Mouse (Mus musculus): Measurements from ENCODE around the gene Lmtk3. TPM values are rescaled to one million over a fixed set of nuclear protein-coding genes. Genes with fewer than 3 reads are reported as not detected.

The Lmtk3 gene
- polyA plus RNA-seq, 1 experiment, result 126 TPM

GRCm38 (mm10) chr7:45842950-45843744, 59.6 kb downstream of the Lmtk3 start:
- 88% methylated on average over 10 of the region's 10 CpGs for WGBS

DNA sequence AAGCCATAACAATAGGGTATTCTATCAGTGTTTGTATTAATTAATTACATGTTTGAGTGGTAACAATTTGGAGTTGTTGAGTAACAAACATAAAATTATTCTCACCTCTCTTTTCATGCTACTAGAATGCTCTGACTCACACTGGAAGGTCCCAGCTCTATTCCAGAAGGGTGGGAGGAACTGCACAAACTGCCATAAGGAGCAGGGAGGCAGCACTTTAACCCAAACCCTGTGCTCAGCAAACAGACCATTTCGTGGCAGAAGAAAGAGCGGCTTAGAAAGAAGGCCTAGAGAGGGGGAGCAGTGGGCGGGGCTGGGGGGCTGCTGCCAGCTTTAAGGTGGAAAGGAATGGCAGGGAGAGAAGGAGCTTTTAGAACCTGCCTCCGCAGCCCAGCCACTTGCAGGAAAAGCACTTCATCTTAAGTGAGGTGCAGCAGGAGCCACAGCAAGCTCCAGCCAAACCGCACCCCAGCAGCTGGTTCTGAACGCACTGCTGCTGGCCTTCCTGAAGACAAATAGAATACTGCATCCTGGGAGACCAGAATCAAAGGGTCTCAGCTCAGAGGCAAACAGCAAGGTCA, 65.0 kb downstream of the Lmtk3 start:
- H3K4me3 ChIP-seq (replicated peaks; ENCODE audit: insufficient read depth, low read depth, low read length), result no peak overlapping the region
- WGBS, result 26% methylated on average over 6 of the region's 6 CpGs
- no peak for DNase-seq
- no peak overlapping the region for H3K27ac ChIP-seq (ENCODE audit: insufficient read depth, low read length)
- H3K4me1 ChIP-seq (ENCODE audit: control insufficient read depth, insufficient read depth, low read length), result no peaks in the 10 kb centered on the region
- TF ChIP-seq CTCF (IDR thresholded peaks at IDR 0.05; ENCODE audit: borderline replicate concordance, insufficient read depth, low read depth, low read length) (no peak), POLR2A (IDR thresholded peaks at IDR 0.05; ENCODE audit: borderline replicate concordance, insufficient read depth, low read length) (no peak)
- no peaks in the 10 kb centered on the region for H3K27me3 ChIP-seq (ENCODE audit: control insufficient read depth, insufficient read depth, low read length)

More at GRCm38 (mm10) chr7:45842950-45843744, 59.6 kb downstream of the Lmtk3 start:
- TF ChIP-seq POLR2A (IDR thresholded peaks at IDR 0.05; ENCODE audit: borderline replicate concordance, insufficient read depth, low read length) (no peak), CTCF (IDR thresholded peaks at IDR 0.05; ENCODE audit: borderline replicate concordance, insufficient read depth, low read depth, low read length) (no peak)
- Histone ChIP-seq H3K4me3 (replicated peaks; ENCODE audit: insufficient read depth, low read depth, low read length) (no peak overlapping the region), H3K27me3 (ENCODE audit: control insufficient read depth, insufficient read depth, low read length) (no peaks in the 10 kb centered on the region), H3K4me1 (ENCODE audit: control insufficient read depth, insufficient read depth, low read length) (no peaks in the 10 kb centered on the region), H3K27ac (ENCODE audit: insufficient read depth, low read length) (no peak overlapping the region)
- DNase-seq, result no peak

DNA sequence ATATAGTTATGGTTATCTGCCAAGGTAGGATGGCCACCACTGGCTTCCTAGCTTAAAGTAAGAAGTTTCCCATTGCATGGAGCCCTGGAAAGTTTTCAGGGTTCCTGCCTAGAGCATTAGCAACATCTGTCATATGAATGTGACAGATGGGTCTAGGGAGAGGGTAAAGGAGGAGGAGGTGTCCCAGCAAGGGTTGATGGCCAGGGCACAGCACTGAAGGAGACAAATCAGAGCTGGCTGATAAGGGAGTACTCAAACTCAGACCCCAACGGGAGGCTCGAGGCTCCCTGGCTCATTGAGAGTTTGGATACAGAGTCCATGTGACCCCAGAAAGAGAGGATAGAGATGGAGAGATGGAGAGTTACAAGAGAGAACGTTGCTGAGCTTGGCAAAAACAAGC, 67.1 kb downstream of the Lmtk3 start:
- Histone ChIP-seq H3K4me3 (replicated peaks; ENCODE audit: insufficient read depth, low read depth, low read length) (no peak overlapping the region), H3K4me1 (ENCODE audit: control insufficient read depth, insufficient read depth, low read length) (no peaks in the 10 kb centered on the region), H3K27me3 (ENCODE audit: control insufficient read depth, insufficient read depth, low read length) (no peaks in the 10 kb centered on the region), H3K27ac (ENCODE audit: insufficient read depth, low read length) (no peak overlapping the region)
- TF ChIP-seq POLR2A (IDR thresholded peaks at IDR 0.05; ENCODE audit: borderline replicate concordance, insufficient read depth, low read length), result no peak
- TF ChIP-seq CTCF (IDR thresholded peaks at IDR 0.05; ENCODE audit: borderline replicate concordance, insufficient read depth, low read depth, low read length), result no peak
- 52% methylated on average over 3 of the region's 3 CpGs for WGBS
- no peak for DNase-seq

DNA sequence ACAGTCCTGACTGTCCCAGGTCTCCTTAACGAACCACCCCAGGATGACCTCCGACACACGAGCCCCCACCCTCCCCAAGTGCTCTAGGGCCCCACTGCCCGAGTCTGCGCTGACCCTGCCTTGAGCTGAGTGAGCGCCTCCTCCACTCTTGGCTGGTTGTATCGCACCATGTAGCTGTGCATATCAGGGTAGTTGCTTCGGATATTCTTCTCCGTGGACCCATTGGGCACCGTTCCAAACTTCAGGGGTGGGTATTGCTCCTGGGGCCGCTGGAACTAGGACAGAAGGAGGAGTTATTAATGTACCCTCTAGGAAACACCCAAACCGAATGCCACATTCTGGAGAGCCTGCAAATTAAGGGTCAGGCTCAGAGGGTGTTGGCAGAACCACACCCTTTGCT, 69.6 kb downstream of the Lmtk3 start:
- no peak for TF ChIP-seq POLR2A (IDR thresholded peaks at IDR 0.05; ENCODE audit: borderline replicate concordance, insufficient read depth, low read length)
- TF ChIP-seq CTCF (IDR thresholded peaks at IDR 0.05; ENCODE audit: borderline replicate concordance, insufficient read depth, low read depth, low read length), result no peak
- no peak for DNase-seq
- H3K4me3 ChIP-seq (replicated peaks; ENCODE audit: insufficient read depth, low read depth, low read length), result no peak overlapping the region
- 72% methylated on average over 12 of the region's 12 CpGs for WGBS
- no peak overlapping the region for H3K27ac ChIP-seq (ENCODE audit: insufficient read depth, low read length)
- H3K27me3 ChIP-seq (ENCODE audit: control insufficient read depth, insufficient read depth, low read length), result no peaks in the 10 kb centered on the region
- peaks cover 3% of the 10 kb centered on the region for H3K4me1 ChIP-seq (ENCODE audit: control insufficient read depth, insufficient read depth, low read length)

Other genes with a start within 250 kb of the Lmtk3 start
- gene Hsd17b14, start 228.8 kb upstream of the Lmtk3 start, polyA plus RNA-seq (2012; rRNA removed), result 1.3 and 1.9 TPM in 2 replicates
- 21.1 and 24.2 TPM in 2 replicates for gene Bcat2, start 213.6 kb upstream of the Lmtk3 start, polyA plus RNA-seq (2012; rRNA removed)
- gene Fgf21, start 168.2 kb upstream of the Lmtk3 start, polyA plus RNA-seq (2012; rRNA removed), result not detected in 2 replicates
- 0.07 and 0.08 TPM in 2 replicates for gene Fut1, start 166.4 kb upstream of the Lmtk3 start, polyA plus RNA-seq (2012; rRNA removed)
- gene Izumo1, start 161.9 kb upstream of the Lmtk3 start, polyA plus RNA-seq (2012; rRNA removed), result 0.08 and 0.18 TPM in 2 replicates
- gene Rasip1, start 156.2 kb upstream of the Lmtk3 start, polyA plus RNA-seq (2012; rRNA removed), result 7.6 and 7.7 TPM in 2 replicates
- gene Mamstr, start 143.8 kb upstream of the Lmtk3 start, polyA plus RNA-seq (2012; rRNA removed), result 7.1 and 9.8 TPM in 2 replicates
- gene Fut2, start 117.3 kb upstream of the Lmtk3 start, polyA plus RNA-seq (2012; rRNA removed), result 1.4 and 1.7 TPM in 2 replicates
- 0.10 and 0.16 TPM in 2 replicates for gene Ntn5, start 99.7 kb upstream of the Lmtk3 start, polyA plus RNA-seq (2012; rRNA removed)
- 0.29 and 0.64 TPM in 2 replicates for gene Sec1, start 89.3 kb upstream of the Lmtk3 start, polyA plus RNA-seq (2012; rRNA removed)
- 164 and 166 TPM in 2 replicates for gene Car11, start 83.9 kb upstream of the Lmtk3 start, polyA plus RNA-seq (2012; rRNA removed)
- gene Dbp, start 78.7 kb upstream of the Lmtk3 start, polyA plus RNA-seq (2012; rRNA removed), result 222 and 239 TPM in 2 replicates
- gene Rpl18, start 68.3 kb upstream of the Lmtk3 start, polyA plus RNA-seq (2012; rRNA removed), result 350 and 359 TPM in 2 replicates
- 27.7 and 29.3 TPM in 2 replicates for gene Sphk2, start 65.7 kb upstream of the Lmtk3 start, polyA plus RNA-seq (2012; rRNA removed)
- 0.25 and 0.31 TPM in 2 replicates for gene Fam83e, start 62.5 kb upstream of the Lmtk3 start, polyA plus RNA-seq (2012; rRNA removed)
- gene Spaca4, start 57.9 kb upstream of the Lmtk3 start, polyA plus RNA-seq (2012; rRNA removed), result not detected in 2 replicates
- gene Sult2b1, start 931 bp downstream of the Lmtk3 start, polyA plus RNA-seq (2012; rRNA removed), result 10.6 and 10.8 TPM in 2 replicates
- 112 and 116 TPM in 2 replicates for gene Cyth2, start 30.8 kb downstream of the Lmtk3 start, polyA plus RNA-seq (2012; rRNA removed)
- gene Kcnj14, start 41.0 kb downstream of the Lmtk3 start, polyA plus RNA-seq (2012; rRNA removed), result 6.0 and 7.3 TPM in 2 replicates
- gene Grwd1, start 47.2 kb downstream of the Lmtk3 start, polyA plus RNA-seq (2012; rRNA removed), result 14.9 and 15.5 TPM in 2 replicates
- 99.9 and 106 TPM in 2 replicates for gene Kdelr1, start 89.0 kb downstream of the Lmtk3 start, polyA plus RNA-seq (2012; rRNA removed)
- 14.9 and 16.4 TPM in 2 replicates for gene Grin2d, start 94.6 kb downstream of the Lmtk3 start, polyA plus RNA-seq (2012; rRNA removed)
- gene Syngr4, start 113.0 kb downstream of the Lmtk3 start, polyA plus RNA-seq (2012; rRNA removed), result not detected in 2 replicates
- gene Tmem143, start 113.2 kb downstream of the Lmtk3 start, polyA plus RNA-seq (2012; rRNA removed), result 42.0 and 46.5 TPM in 2 replicates
- gene Emp3, start 137.7 kb downstream of the Lmtk3 start, polyA plus RNA-seq (2012; rRNA removed), result 5.4 and 6.5 TPM in 2 replicates
- gene Ccdc114, start 140.3 kb downstream of the Lmtk3 start, polyA plus RNA-seq (2012; rRNA removed), result 3.4 and 5.1 TPM in 2 replicates
- gene Abcc6, start 246.6 kb downstream of the Lmtk3 start, polyA plus RNA-seq (2012; rRNA removed), result 2.7 and 2.8 TPM in 2 replicates
- gene Nomo1, start 250.0 kb downstream of the Lmtk3 start, polyA plus RNA-seq (2012; rRNA removed), result 98.0 and 99.5 TPM in 2 replicates

Data from cerebellum, adult 2 months (tissue).